Mouse (Mus musculus): ENCODE measurements at regions not wholly inside any gene's neighbourhood (a gene's known extent, or its start where the extent isn't known, plus 50 kb on each side); places are given as distances from the start of the nearest gene placed in this dataset.

- DNase-seq = no peak
Observed at GRCm38 (mm10) chr1:77220783-77221182, 294.1 kb downstream of the Epha4 start.

GRCm38 (mm10) chr1:77221900-77222299 is 293.0 kb downstream of the Epha4 start:
- no peak for DNase-seq

GRCm38 (mm10) chr1:77226546-77226945 is 288.3 kb downstream of the Epha4 start:
- DNase-seq = no peak

- DNase-seq = peak; percentile 4
Observed at GRCm38 (mm10) chr1:77226991-77227515, 287.8 kb downstream of the Epha4 start.

- DNase-seq = no peak
Observed at GRCm38 (mm10) chr1:77227800-77228199, 287.1 kb downstream of the Epha4 start.

- DNase-seq = no peak
Observed at GRCm38 (mm10) chr1:77229561-77229960, 285.3 kb downstream of the Epha4 start.

- DNase-seq = no peak
Observed at GRCm38 (mm10) chr1:77233010-77233409, 281.9 kb downstream of the Epha4 start.

- no peak for DNase-seq
Observed at GRCm38 (mm10) chr1:77244642-77245041, 270.2 kb downstream of the Epha4 start.

GRCm38 (mm10) chr1:77246047-77246446 is 268.8 kb downstream of the Epha4 start:
- DNase-seq = no peak

GRCm38 (mm10) chr1:77254276-77254675 is 260.6 kb downstream of the Epha4 start:
- no peak for DNase-seq

- DNase-seq = no peak
Observed at GRCm38 (mm10) chr1:77256115-77256842, 258.6 kb downstream of the Epha4 start.

- no peak for DNase-seq
Observed at GRCm38 (mm10) chr1:77258730-77259310, 256.1 kb downstream of the Epha4 start.

GRCm38 (mm10) chr1:77259789-77260188 is 255.1 kb downstream of the Epha4 start:
- no peak for DNase-seq

- no peak for DNase-seq
Observed at GRCm38 (mm10) chr1:77261678-77262077, 253.2 kb downstream of the Epha4 start.

- no peak for DNase-seq
Observed at GRCm38 (mm10) chr1:77265677-77266076, 249.2 kb downstream of the Epha4 start.

- DNase-seq = no peak
Observed at GRCm38 (mm10) chr1:77267311-77268003, 247.4 kb downstream of the Epha4 start.

GRCm38 (mm10) chr1:77275297-77275696 is 239.6 kb downstream of the Epha4 start:
- DNase-seq = no peak

- DNase-seq = no peak
Observed at GRCm38 (mm10) chr1:77279566-77279965, 235.3 kb downstream of the Epha4 start.

GRCm38 (mm10) chr1:77280373-77281038 is 234.4 kb downstream of the Epha4 start:
- DNase-seq = no peak

- DNase-seq = no peak
Observed at GRCm38 (mm10) chr1:77281741-77282140, 233.1 kb downstream of the Epha4 start.

- DNase-seq = no peak
Observed at GRCm38 (mm10) chr1:77298713-77299132, 216.2 kb downstream of the Epha4 start.

- no peak for DNase-seq
Observed at GRCm38 (mm10) chr1:77300806-77301205, 214.1 kb downstream of the Epha4 start.

- DNase-seq = no peak
Observed at GRCm38 (mm10) chr1:77304770-77305169, 210.1 kb downstream of the Epha4 start.

Data from right cerebral cortex, adult 18-20 months (tissue).